Mouse (Mus musculus) hindbrain, embryonic 11.5 days (tissue): ENCODE measurements around the gene 9230113P08Rik. TPM values are rescaled to one million over a fixed set of nuclear protein-coding genes. Genes with fewer than 3 reads are reported as not detected.
"Not testable (repeated sequence)": the region's sequence is repeated elsewhere in the genome, so short reads cannot be mapped to it uniquely, and the experiment has no call there.

Experiments used
- ATAC-seq: fragments of 200-750 bp; cut with Nextera tagmentation; 2 replicates; pipeline ENCODE4 v1.8.0; 2017; ENCODE audit warnings: mild to moderate bottlenecking, moderate TSS enrichment, moderate library complexity; ENCODE audit not compliant: low FRiP score
- DNase-seq: peaks from one replicate; pipeline ENCODE4 v3.0.0-alpha.2; 2015; ENCODE audit warnings: low spot score
- H3K27ac ChIP-seq: fragments of 300-500 bp; sonication (generic); 2 replicates; pipeline ENCODE4 v1.5.1; 2014; ENCODE audit warnings: mild to moderate bottlenecking, low read depth, low read length
- H3K27me3 ChIP-seq: fragments of 300-500 bp; sonication (generic); 2 replicates; pipeline ENCODE4 v1.6.1; 2014; ENCODE audit warnings: mild to moderate bottlenecking, low read length, moderate library complexity, mixed read lengths; ENCODE audit not compliant: control insufficient read depth, insufficient read depth
- H3K36me3 ChIP-seq: fragments of 300-500 bp; sonication (generic); 2 replicates; pipeline ENCODE4 v1.6.1; 2014; ENCODE audit warnings: mild to moderate bottlenecking, low read length, moderate library complexity, mixed read lengths; ENCODE audit not compliant: control insufficient read depth, insufficient read depth
- H3K4me1 ChIP-seq: fragments of 300-500 bp; sonication (generic); replicated peaks from 2 replicates; pipeline ENCODE4 v1.6.1; 2014; ENCODE audit warnings: low read length, mixed read lengths; ENCODE audit not compliant: control insufficient read depth, insufficient read depth
- H3K4me2 ChIP-seq: fragments of 300-500 bp; sonication (generic); replicated peaks from 2 replicates; pipeline ENCODE4 v1.6.1; 2014; ENCODE audit warnings: mild to moderate bottlenecking, low read depth, low read length
- H3K4me3 ChIP-seq: fragments of 300-500 bp; sonication (generic); 2 replicates; pipeline ENCODE4 v1.5.1; 2014; ENCODE audit warnings: low read depth, low read length
- H3K9ac ChIP-seq: fragments of 300-500 bp; sonication (generic); 2 replicates; pipeline ENCODE4 v1.6.1; 2014; ENCODE audit warnings: low read depth, low read length
- H3K9me3 ChIP-seq: fragments of 300-500 bp; sonication (generic); 2 replicates; pipeline ENCODE4 v1.6.1; 2016; ENCODE audit warnings: low read length; ENCODE audit not compliant: control insufficient read depth
- WGBS: fragments of 180-500 bp; shearing (Covaris S2); extraction: QIAGEN DNeasy Blood & Tissue Kit; methylation state at CpG from one replicate; pipeline ENCODE4 v1.1.7; 2014; 5-methylcytosine and 5-hydroxymethylcytosine counted together
- polyA plus RNA-seq: library from polyadenylated mRNA; unstranded; fragments of >200 nt; fragmentation: Nextera tagmentation; extraction: Ambion mirVana; gene quantifications from 2 replicates; pipeline ENCODE4 v1.2.1, GENCODE M21; 2014

Gene 9230113P08Rik
- polyA plus RNA-seq: not detected in 2 replicates

DNA sequence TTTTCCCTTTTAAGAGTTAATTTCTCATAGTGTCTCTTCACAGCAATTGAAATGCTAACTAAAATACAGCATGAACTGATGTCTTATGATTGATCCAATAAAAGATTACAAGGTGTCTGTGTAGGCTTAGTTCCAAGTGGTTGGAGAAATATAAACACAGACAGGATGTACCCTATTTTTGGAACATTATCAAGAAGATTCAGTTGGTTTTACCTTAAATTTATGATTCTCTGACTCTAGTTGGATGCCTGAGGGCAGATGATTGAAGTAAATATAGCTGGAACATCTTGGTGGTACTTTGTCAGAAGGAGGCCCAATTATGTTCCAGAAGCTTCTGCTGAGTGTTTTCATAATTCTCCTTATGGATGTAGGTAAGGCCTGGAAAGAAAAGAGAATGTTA, at the start of gene 9230113P08Rik:
Gene 9230113P08Rik, plus strand, starts transcription at position 301 of the 400 bp plus-strand sequence.
- H3K36me3 ChIP-seq, H3K27me3 ChIP-seq, H3K9me3 ChIP-seq, H3K9ac ChIP-seq, H3K27ac ChIP-seq, H3K4me1 ChIP-seq, H3K4me3 ChIP-seq, ATAC-seq, H3K4me2 ChIP-seq, DNase-seq: not testable (repeated sequence)

DNA sequence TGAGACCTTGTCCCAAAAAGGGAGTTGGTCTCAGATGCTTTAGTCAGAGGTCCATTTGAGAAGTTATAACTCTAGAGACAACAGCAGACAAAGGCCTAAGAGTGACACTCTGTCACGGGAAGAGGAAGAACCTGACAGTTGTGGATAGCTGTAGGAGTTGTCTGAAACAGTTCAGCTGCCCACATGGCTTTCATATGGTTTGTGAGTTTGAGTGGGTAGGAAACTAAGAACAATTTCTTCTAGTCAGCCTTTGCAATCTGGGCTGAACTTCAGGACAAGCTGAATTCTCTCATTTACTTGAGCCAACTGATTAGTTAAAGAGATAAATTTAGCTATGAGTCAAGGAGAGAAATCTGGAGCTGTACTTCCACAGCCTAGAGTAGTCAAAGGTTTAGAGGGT, 15.1 kb upstream of the 9230113P08Rik start:
- ATAC-seq, H3K4me3 ChIP-seq, H3K9ac ChIP-seq, DNase-seq, H3K9me3 ChIP-seq, H3K27me3 ChIP-seq, H3K36me3 ChIP-seq, H3K27ac ChIP-seq, H3K4me1 ChIP-seq, H3K4me2 ChIP-seq: not testable (repeated sequence)
- 65% methylated on average over 1 of the region's 1 CpGs for WGBS

DNA sequence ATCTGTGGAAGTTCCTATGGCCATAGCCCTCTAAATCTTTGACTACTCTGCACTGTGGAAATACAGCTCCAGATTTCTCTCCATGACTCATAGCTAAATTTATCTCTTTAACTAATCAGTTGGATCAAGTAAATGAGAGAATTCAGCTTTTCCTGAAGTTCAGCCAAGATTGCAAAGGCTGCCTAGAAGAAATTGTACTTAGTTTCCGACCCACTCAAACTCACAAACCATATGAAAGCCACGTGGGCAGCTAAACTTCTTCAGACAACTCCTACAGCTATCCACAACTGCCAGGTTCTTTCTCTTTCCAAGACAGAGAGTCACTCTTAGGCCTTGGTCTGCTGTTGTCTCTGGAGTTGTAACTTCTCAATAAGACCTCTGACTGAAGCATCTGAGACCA, 3.7 kb upstream of the 9230113P08Rik start:
- H3K27me3 ChIP-seq: no peaks in the 10 kb centered on the region
- no peak overlapping the region for H3K4me3 ChIP-seq
- peaks cover 6% of the 10 kb centered on the region; the same call in 1 of the 2 replicates for H3K9me3 ChIP-seq
- no peak for DNase-seq
- 82% methylated on average over 2 of the region's 2 CpGs for WGBS
- H3K4me1 ChIP-seq: no peaks in the 10 kb centered on the region
- H3K4me2 ChIP-seq: no peak overlapping the region
- no peak for ATAC-seq
- H3K36me3 ChIP-seq: no peaks in the 10 kb centered on the region
- no peak overlapping the region for H3K9ac ChIP-seq
- H3K27ac ChIP-seq: no peak overlapping the region

DNA sequence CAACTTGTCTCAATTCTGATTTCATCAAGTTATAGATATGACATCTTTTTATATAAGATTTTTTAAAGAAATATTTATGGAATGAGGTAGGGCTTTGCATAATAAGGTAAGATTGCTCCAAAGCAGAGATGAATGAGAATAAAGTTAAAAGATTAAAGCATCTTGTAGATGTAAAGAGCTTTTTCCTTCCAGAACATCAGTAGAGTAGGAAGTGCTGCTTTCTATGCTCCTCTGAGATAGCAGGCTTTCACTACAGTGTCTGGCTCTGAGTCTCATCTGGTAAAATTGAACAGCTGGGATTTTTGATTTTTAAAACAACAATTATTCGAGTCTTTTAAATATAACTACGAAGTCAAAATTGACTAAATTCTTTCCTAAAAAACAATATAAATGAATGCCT, 22.6 kb downstream of the 9230113P08Rik start:
- Histone ChIP-seq H3K9ac (no peak overlapping the region), H3K4me2 (no peak overlapping the region), H3K36me3 (no peaks in the 10 kb centered on the region), H3K27ac (no peak overlapping the region), H3K4me1 (no peaks in the 10 kb centered on the region), H3K27me3 (no peaks in the 10 kb centered on the region), H3K4me3 (no peak overlapping the region), H3K9me3 (no peaks in the 10 kb centered on the region)
- DNase-seq (no peak), ATAC-seq (no peak)
- 77% methylated on average over 2 of the region's 2 CpGs for WGBS

Other genes with a start within 250 kb of the 9230113P08Rik start
- 0.12 TPM in 1 of 2 replicates, not detected in the other for gene Pate1, start 221.0 kb upstream of the 9230113P08Rik start, polyA plus RNA-seq
- gene Gm17677, start 167.4 kb upstream of the 9230113P08Rik start, polyA plus RNA-seq: not detected in 2 replicates
- not detected in 2 replicates for gene Gm17727, start 130.3 kb upstream of the 9230113P08Rik start, polyA plus RNA-seq
- gene Gm27235, start 118.3 kb upstream of the 9230113P08Rik start, polyA plus RNA-seq: not detected in 2 replicates
- gene D730048I06Rik, start 118.3 kb upstream of the 9230113P08Rik start, polyA plus RNA-seq: not detected in 2 replicates
- gene 9230110F15Rik, start 64.3 kb upstream of the 9230113P08Rik start, polyA plus RNA-seq: not detected in 2 replicates
- not detected in 2 replicates for gene Gm5916, start 220.4 kb downstream of the 9230113P08Rik start, polyA plus RNA-seq